ENCODE assay signal across 7 mouse cellular contexts in the genomic region with DNA sequence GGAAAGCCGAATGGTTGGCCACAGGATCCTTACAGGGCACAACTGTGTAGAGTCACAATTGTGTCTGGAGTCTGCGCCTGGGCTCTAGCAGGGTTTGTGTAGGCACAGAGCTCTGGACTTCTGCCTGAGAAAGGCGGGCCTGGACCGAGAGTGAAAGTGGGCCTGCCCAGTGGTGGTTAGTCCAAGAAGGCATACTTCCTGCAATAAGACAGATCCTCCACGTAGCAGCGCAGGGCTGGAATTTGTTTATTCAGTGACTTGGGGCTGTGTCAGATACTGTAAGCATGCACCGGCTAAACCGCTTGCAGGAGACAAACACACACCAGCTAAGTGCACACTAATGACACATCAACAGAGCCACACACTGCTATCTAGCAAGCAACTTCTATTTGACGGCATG. TPM values are rescaled to one million over a fixed set of nuclear protein-coding genes. Genes with fewer than 3 reads are reported as not detected.
DNase-seq lines count a peak whose midpoint lies in the region; ATAC-seq and TF ChIP-seq lines count a peak whose summit lies in the region.

No protein-coding gene starts in this region.

- WGBS in lung, embryonic 15.5 days: 19% methylated on average over 9 of the region's 9 CpGs
- 49% methylated on average over 9 of the region's 9 CpGs for WGBS in cerebellum, adult 2 months
- 45% methylated on average over 9 of the region's 9 CpGs for WGBS in forebrain, embryonic 14.5 days
- 52% methylated on average over 9 of the region's 9 CpGs for WGBS in midbrain, embryonic 15.5 days

- TF ChIP-seq POLR2A in ES-Bruce4 (IDR thresholded peaks at IDR 0.05; ENCODE audit: insufficient read depth, low read length): no peak
- no peak for TF ChIP-seq POLR2A in brain, embryonic 14.5 days (IDR thresholded peaks at IDR 0.05; ENCODE audit: borderline replicate concordance, extremely low read depth, insufficient read depth, insufficient read length, poor library complexity, severe bottlenecking)
- no peak for TF ChIP-seq POLR2A in cerebellum, adult 2 months (IDR thresholded peaks at IDR 0.05; ENCODE audit: borderline replicate concordance, insufficient read depth, low read length)

- H3K27me3 ChIP-seq in ES-Bruce4 (ENCODE audit: control insufficient read depth, insufficient read depth, low read length, poor library complexity, severe bottlenecking): no peaks in the 10 kb centered on the region
- H3K27me3 ChIP-seq in lung, embryonic 15.5 days: peaks cover 63% of the 10 kb centered on the region
- peaks cover 9% of the 10 kb centered on the region; the same call in 1 of the 2 replicates for H3K27me3 ChIP-seq in cerebellum, adult 2 months (ENCODE audit: control insufficient read depth, insufficient read depth, low read length)
- H3K27me3 ChIP-seq in forebrain, embryonic 14.5 days (replicated peaks; ENCODE audit: control insufficient read depth, insufficient read depth, low read length): peaks cover 53% of the 10 kb centered on the region
- H3K27me3 ChIP-seq in midbrain, embryonic 15.5 days (replicated peaks): peaks cover 54% of the 10 kb centered on the region

- peak; percentile 30; the same call in 1 of the 2 replicates for ATAC-seq in lung, embryonic 15.5 days (ENCODE audit: borderline replicate concordance, extremely low read depth, low FRiP score, low TSS enrichment)
- no peak for ATAC-seq in forebrain, embryonic 14.5 days
- no peak for ATAC-seq in midbrain, embryonic 15.5 days (replicated peaks)

- peak; percentile 13 for DNase-seq in brain, embryonic 14.5 days (ENCODE audit: low read depth)
- peak; percentile 64 to 65 for DNase-seq in heart, postnatal 36 days
- DNase-seq in cerebellum, adult 2 months: no peak
- DNase-seq in forebrain, embryonic 14.5 days (ENCODE audit: low spot score): no peak

- peak overlapping the region; percentile 71; the same call in 1 of the 2 replicates for H3K9ac ChIP-seq in ES-Bruce4 (ENCODE audit: low read depth, poor library complexity, severe bottlenecking)
- H3K9ac ChIP-seq in lung, embryonic 15.5 days: no peak overlapping the region
- H3K9ac ChIP-seq in forebrain, embryonic 14.5 days (ENCODE audit: low read length): no peak overlapping the region
- no peak overlapping the region for H3K9ac ChIP-seq in midbrain, embryonic 15.5 days

- TF ChIP-seq EP300 in ES-Bruce4 (IDR thresholded peaks at IDR 0.05; ENCODE audit: insufficient read depth, low read depth, low read length): no peak

- no peak overlapping the region for H3K4me3 ChIP-seq in ES-Bruce4 (ENCODE audit: low read depth, low read length)
- 0 out of 2 replicates have a peak overlapping the region, but pooled peaks have one; percentile 49 for H3K4me3 ChIP-seq in lung, embryonic 15.5 days
- H3K4me3 ChIP-seq in cerebellum, adult 2 months (replicated peaks; ENCODE audit: insufficient read depth, low read depth, low read length): no peak overlapping the region
- H3K4me3 ChIP-seq in forebrain, embryonic 14.5 days (ENCODE audit: low read depth, low read length): no peak overlapping the region
- no peak overlapping the region for H3K4me3 ChIP-seq in midbrain, embryonic 15.5 days

- no peak for TF ChIP-seq CTCF in ES-Bruce4 (IDR thresholded peaks at IDR 0.05; ENCODE audit: low read depth, low read length)
- TF ChIP-seq CTCF in brain, embryonic 14.5 days (IDR thresholded peaks at IDR 0.05; ENCODE audit: borderline replicate concordance, extremely low read depth, insufficient read depth, insufficient read length): no peak
- TF ChIP-seq CTCF in cerebellum, adult 2 months (IDR thresholded peaks at IDR 0.05; ENCODE audit: borderline replicate concordance, insufficient read depth, low read depth, low read length): no peak

- no peaks in the 10 kb centered on the region for H3K9me3 ChIP-seq in ES-Bruce4 (replicated peaks; ENCODE audit: control insufficient read depth, insufficient read depth, low read length, poor library complexity, severe bottlenecking)
- no peaks in the 10 kb centered on the region for H3K9me3 ChIP-seq in lung, embryonic 15.5 days
- H3K9me3 ChIP-seq in forebrain, embryonic 14.5 days (replicated peaks; ENCODE audit: control insufficient read depth, low read length): no peaks in the 10 kb centered on the region
- no peaks in the 10 kb centered on the region for H3K9me3 ChIP-seq in midbrain, embryonic 15.5 days

- no peak overlapping the region for H3K27ac ChIP-seq in ES-Bruce4 (ENCODE audit: insufficient read depth, low read length)
- H3K27ac ChIP-seq in lung, embryonic 15.5 days: peak overlapping the region; percentile 12; the same call in 1 of the 2 replicates
- H3K27ac ChIP-seq in cerebellum, adult 2 months (ENCODE audit: insufficient read depth, low read length): no peak overlapping the region
- no peak overlapping the region for H3K27ac ChIP-seq in forebrain, embryonic 14.5 days (ENCODE audit: low read depth, low read length)
- H3K27ac ChIP-seq in midbrain, embryonic 15.5 days: no peak overlapping the region

- peak overlapping the region; percentile 92 for H3K4me2 ChIP-seq in lung, embryonic 15.5 days
- no peak overlapping the region for H3K4me2 ChIP-seq in forebrain, embryonic 14.5 days (ENCODE audit: low read length)
- H3K4me2 ChIP-seq in midbrain, embryonic 15.5 days: no peak overlapping the region

- intact Hi-C loops in heart, postnatal 36 days (cut with DNase I): loop anchor here (10.0 kb wide), 1 partner anchor 85 kb away; no protein-coding TSS in a partner anchor

- peaks cover 4% of the 10 kb centered on the region for H3K4me1 ChIP-seq in ES-Bruce4 (ENCODE audit: control insufficient read depth, insufficient read depth, low read length)
- peaks cover 42% of the 10 kb centered on the region for H3K4me1 ChIP-seq in lung, embryonic 15.5 days
- peaks cover 11% of the 10 kb centered on the region for H3K4me1 ChIP-seq in cerebellum, adult 2 months (ENCODE audit: control insufficient read depth, insufficient read depth, low read length)
- H3K4me1 ChIP-seq in forebrain, embryonic 14.5 days (ENCODE audit: control insufficient read depth, insufficient read depth, low read length): peaks cover 11% of the 10 kb centered on the region
- peaks cover 32% of the 10 kb centered on the region for H3K4me1 ChIP-seq in midbrain, embryonic 15.5 days

- no peaks in the 10 kb centered on the region for H3K36me3 ChIP-seq in ES-Bruce4 (ENCODE audit: control insufficient read depth, insufficient read depth, low read length, poor library complexity, severe bottlenecking)
- H3K36me3 ChIP-seq in lung, embryonic 15.5 days: no peaks in the 10 kb centered on the region
- H3K36me3 ChIP-seq in forebrain, embryonic 14.5 days (ENCODE audit: control insufficient read depth, insufficient read depth, low read length): no peaks in the 10 kb centered on the region
- no peaks in the 10 kb centered on the region for H3K36me3 ChIP-seq in midbrain, embryonic 15.5 days (replicated peaks)

RNA-seq across cellular contexts. Expression of gene Tcea3, which starts 2.3 kb away (rescaled TPM):
- polyA plus RNA-seq in ES-Bruce4 (2011; ENCODE audit: insufficient read depth, insufficient read length, low read depth, missing spikeins): 57.1 and 57.8 TPM in 2 replicates
- polyA plus RNA-seq in brain, embryonic 14.5 days (2012; rRNA removed): 0.38 and 0.98 TPM in 2 replicates
- total RNA-seq in heart, postnatal 36 days (2021): 100 to 1,000 TPM; 121 to 126 TPM
- 16.9 and 17.2 TPM in 2 replicates for polyA plus RNA-seq in lung, embryonic 15.5 days (2015; fragmentation: Nextera tagmentation; extraction: Ambion mirVana)
- 1.2 and 1.6 TPM in 2 replicates for polyA plus RNA-seq in cerebellum, adult 2 months (2012; rRNA removed)
- 0.60 and 1.2 TPM in 2 replicates for polyA plus RNA-seq in forebrain, embryonic 14.5 days (2014; fragmentation: Nextera tagmentation; extraction: Ambion mirVana)
- 1.4 and 1.8 TPM in 2 replicates for polyA plus RNA-seq in midbrain, embryonic 15.5 days (2015; fragmentation: Nextera tagmentation; extraction: Ambion mirVana)

RNA-seq across cellular contexts. Expression of gene Zfp46, which starts 34.7 kb away (rescaled TPM):
- 5.5 and 6.0 TPM in 2 replicates for polyA plus RNA-seq in ES-Bruce4 (2011; ENCODE audit: insufficient read depth, insufficient read length, low read depth, missing spikeins)
- polyA plus RNA-seq in brain, embryonic 14.5 days (2012; rRNA removed): 58.3 and 69.5 TPM in 2 replicates
- total RNA-seq in heart, postnatal 36 days (2021): 10 to 100 TPM; 37.4 to 57.1 TPM
- polyA plus RNA-seq in lung, embryonic 15.5 days (2015; fragmentation: Nextera tagmentation; extraction: Ambion mirVana): 23.9 and 25.6 TPM in 2 replicates
- 26.3 and 29.8 TPM in 2 replicates for polyA plus RNA-seq in cerebellum, adult 2 months (2012; rRNA removed)
- polyA plus RNA-seq in forebrain, embryonic 14.5 days (2014; fragmentation: Nextera tagmentation; extraction: Ambion mirVana): 34.4 and 39.7 TPM in 2 replicates
- polyA plus RNA-seq in midbrain, embryonic 15.5 days (2015; fragmentation: Nextera tagmentation; extraction: Ambion mirVana): 42.8 and 43.2 TPM in 2 replicates

RNA-seq across cellular contexts. Expression of gene Asap3, which starts 43.6 kb away (rescaled TPM):
- polyA plus RNA-seq in ES-Bruce4 (2011; ENCODE audit: insufficient read depth, insufficient read length, low read depth, missing spikeins): 7.2 and 9.3 TPM in 2 replicates
- 4.2 and 6.2 TPM in 2 replicates for polyA plus RNA-seq in brain, embryonic 14.5 days (2012; rRNA removed)
- 10 to 100 TPM in 1 of 2 experiments, 1 to 10 TPM in 1; 9.4 to 11.7 TPM for total RNA-seq in heart, postnatal 36 days (2021)
- polyA plus RNA-seq in lung, embryonic 15.5 days (2015; fragmentation: Nextera tagmentation; extraction: Ambion mirVana): 6.5 and 8.1 TPM in 2 replicates
- polyA plus RNA-seq in cerebellum, adult 2 months (2012; rRNA removed): 5.5 and 6.3 TPM in 2 replicates
- 1.6 and 2.4 TPM in 2 replicates for polyA plus RNA-seq in forebrain, embryonic 14.5 days (2014; fragmentation: Nextera tagmentation; extraction: Ambion mirVana)
- 5.1 and 5.2 TPM in 2 replicates for polyA plus RNA-seq in midbrain, embryonic 15.5 days (2015; fragmentation: Nextera tagmentation; extraction: Ambion mirVana)

Comparison
In these comparisons a context has a peak if more than half of its experiments do, and no peak if none do; other contexts are left out.
1. DNase-seq: peak in brain, embryonic 14.5 days (single experiment) and heart, postnatal 36 days (2 of 2); none in cerebellum, adult 2 months (0 of 2) and forebrain, embryonic 14.5 days (single experiment).